Mouse (Mus musculus): ENCODE data around the gene Lmf2.

GRCm38 (mm10) chr15:89390081-89390480, 34.6 kb upstream of the Lmf2 start:
- TF ChIP-seq CTCF (IDR thresholded peaks at IDR 0.05; ENCODE audit: insufficient read depth, low read length) (no peak), POLR2A (IDR thresholded peaks at IDR 0.05; ENCODE audit: borderline replicate concordance, extremely low read depth, low read depth, low read length) (no peak)

Data from lung, adult 2 months (tissue).